Mouse (Mus musculus): Measurements from ENCODE around the gene Fam234a.

DNA sequence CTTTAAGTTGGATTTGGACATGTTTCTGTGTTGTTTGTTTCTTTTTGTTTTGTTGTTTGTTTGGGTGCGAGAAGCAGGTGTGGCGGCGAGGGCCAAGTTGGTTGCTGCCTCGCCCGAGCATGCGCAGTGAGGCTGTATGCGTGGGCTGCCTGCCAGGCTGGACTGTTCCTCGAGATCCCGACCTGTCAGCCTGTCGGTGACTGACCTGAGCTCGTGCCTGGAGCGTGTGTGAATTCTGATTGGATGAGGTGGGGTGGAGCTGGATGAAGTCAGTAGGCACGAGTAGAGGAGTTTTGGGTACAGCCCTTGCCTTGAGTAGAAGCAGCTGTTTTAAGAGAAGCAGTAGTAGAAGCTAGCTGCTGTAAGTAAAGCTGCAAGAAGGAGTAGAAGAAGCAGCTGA lies 31.9 kb upstream of the Fam234a start:
- TF ChIP-seq TBP (conservative IDR thresholded peaks at IDR 0.05; ENCODE audit: low read depth, low read length): no peak
- no peak for TF ChIP-seq USF2 (conservative IDR thresholded peaks at IDR 0.05; ENCODE audit: low read depth, low read length)
- no peak for TF ChIP-seq CTCF (conservative IDR thresholded peaks at IDR 0.05 in 1 of 2, IDR thresholded peaks at IDR 0.05 in 1 of 2; ENCODE audit: low read depth in 2 of 2, low read length in 2 of 2)
- TF ChIP-seq MAX (IDR thresholded peaks at IDR 0.05; ENCODE audit: low read length): no peak
- TF ChIP-seq MAZ (IDR thresholded peaks at IDR 0.05; ENCODE audit: low read depth, low read length): no peak

Measured in CH12.LX (cell line).